Mouse (Mus musculus): ENCODE measurements around the gene Camk2n1.
A peak's percentile ranks its signal among the peaks of the same experiment; 100 is the strongest.

The Camk2n1 gene

GRCm38 (mm10) chr4:138465446-138465845, 11.3 kb downstream of the Camk2n1 start:
- DNase-seq, result no peak

GRCm38 (mm10) chr4:138466690-138467089, 12.6 kb downstream of the Camk2n1 start:
- no peak for DNase-seq

GRCm38 (mm10) chr4:138467451-138467850, 13.3 kb downstream of the Camk2n1 start:
- DNase-seq, result no peak

GRCm38 (mm10) chr4:138469080-138469479, 15.0 kb downstream of the Camk2n1 start:
- no peak for DNase-seq

- DNase-seq, result no peak
Observed at GRCm38 (mm10) chr4:138471241-138471640, 17.1 kb downstream of the Camk2n1 start.

- no peak for DNase-seq
Observed at GRCm38 (mm10) chr4:138479595-138479994, 25.5 kb downstream of the Camk2n1 start.

GRCm38 (mm10) chr4:138480962-138481361, 26.8 kb downstream of the Camk2n1 start:
- no peak for DNase-seq

- no peak for DNase-seq
Observed at GRCm38 (mm10) chr4:138482721-138483120, 28.6 kb downstream of the Camk2n1 start.

GRCm38 (mm10) chr4:138488241-138488640, 34.1 kb downstream of the Camk2n1 start:
- DNase-seq, result no peak

- no peak for DNase-seq
Observed at GRCm38 (mm10) chr4:138491088-138491487, 37.0 kb downstream of the Camk2n1 start.

GRCm38 (mm10) chr4:138493161-138494001, 39.3 kb downstream of the Camk2n1 start:
- DNase-seq, result no peak

- no peak for DNase-seq
Observed at GRCm38 (mm10) chr4:138494905-138495304, 40.8 kb downstream of the Camk2n1 start.

GRCm38 (mm10) chr4:138495775-138496174, 41.7 kb downstream of the Camk2n1 start:
- no peak for DNase-seq

GRCm38 (mm10) chr4:138496746-138497520, 42.8 kb downstream of the Camk2n1 start:
- no peak for DNase-seq

GRCm38 (mm10) chr4:138499856-138500645, 45.9 kb downstream of the Camk2n1 start:
- DNase-seq, result no peak

- DNase-seq, result no peak
Observed at GRCm38 (mm10) chr4:138501048-138501447, 46.9 kb downstream of the Camk2n1 start.

- DNase-seq, result no peak
Observed at GRCm38 (mm10) chr4:138504632-138505101, 50.6 kb downstream of the Camk2n1 start.

GRCm38 (mm10) chr4:138505171-138505870, 51.2 kb downstream of the Camk2n1 start:
- peak; percentile 3 for DNase-seq

GRCm38 (mm10) chr4:138507903-138508302, 53.8 kb downstream of the Camk2n1 start:
- no peak for DNase-seq

Data from thymus, postnatal 25 days (tissue).